Comparison of ENCODE assay signal across 8 mouse cellular contexts in the genomic region with DNA sequence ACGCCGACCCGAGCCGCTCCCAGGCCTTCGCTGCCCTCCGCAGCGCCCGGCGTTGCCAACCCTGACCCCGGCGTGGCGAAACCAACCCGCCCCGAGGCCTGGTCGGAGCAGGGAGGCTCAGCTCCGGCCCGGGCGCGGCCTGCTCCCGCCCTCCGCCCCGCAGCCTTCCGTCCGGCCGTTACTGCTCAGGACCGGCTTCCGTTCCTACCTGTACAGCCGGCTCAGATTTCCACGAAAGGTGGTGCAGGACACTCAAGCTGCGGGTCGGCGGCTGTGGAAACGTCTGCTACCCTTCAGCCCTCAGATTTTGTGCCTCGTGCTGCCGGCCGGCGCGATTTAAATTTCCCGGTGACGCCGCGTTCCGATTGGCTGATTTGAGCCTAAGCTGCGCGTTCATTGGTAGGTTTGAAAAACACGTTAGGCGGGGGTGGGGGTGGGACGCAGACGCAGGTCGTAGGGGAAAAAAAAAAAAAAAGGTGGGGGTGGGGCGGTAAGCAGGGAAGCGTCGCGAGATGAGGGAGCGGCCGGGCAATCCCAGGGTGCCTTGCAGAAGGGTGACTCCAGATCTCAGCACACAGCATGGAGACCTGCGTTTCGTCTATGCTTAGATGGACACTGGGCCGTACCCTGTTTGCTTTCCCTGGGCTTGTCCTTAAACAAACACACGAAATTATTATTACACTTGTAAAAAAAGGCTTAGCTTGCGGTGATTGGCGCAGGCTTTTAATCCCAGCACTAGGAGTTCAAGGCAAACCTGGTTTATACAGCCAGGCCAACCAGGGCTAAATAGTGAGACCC. TPM values are rescaled to one million over a fixed set of nuclear protein-coding genes. Genes with fewer than 3 reads are reported as not detected.
A peak's percentile ranks its signal among the peaks of the same experiment; 100 is the strongest.
DNase-seq lines count a peak whose midpoint lies in the region; ATAC-seq and TF ChIP-seq lines count a peak whose summit lies in the region.

Kpna2 (minus strand) TSS at position 391 of the 798 bp plus-strand sequence.

- H3K27ac ChIP-seq in bone marrow, adult 2 months (ENCODE audit: control insufficient read depth, insufficient read depth, low read depth, low read length, poor library complexity) = peak within 1 kb of the TSS; percentile 84
- H3K27ac ChIP-seq in embryonic facial prominence, embryonic 15.5 days (replicated peaks) = peak within 1 kb of the TSS; percentile 74
- peak within 1 kb of the TSS; percentile 79 for H3K27ac ChIP-seq in kidney, embryonic 14.5 days (ENCODE audit: low read depth, low read length)
- peak within 1 kb of the TSS; percentile 85 for H3K27ac ChIP-seq in limb, embryonic 15.5 days

- TF ChIP-seq POLR2A in bone marrow, adult 2 months (IDR thresholded peaks at IDR 0.05; ENCODE audit: borderline replicate concordance, control insufficient read depth, low read depth, low read length) = peak; percentile 73

- peaks cover 2% of the 10 kb centered on the region; the same call in 1 of the 2 replicates for H3K4me1 ChIP-seq in bone marrow, adult 2 months (ENCODE audit: control insufficient read depth, insufficient read depth, low read length)
- 0 out of 2 replicates have a peak, but pooled peaks cover 8% of the 10 kb centered on the region for H3K4me1 ChIP-seq in embryonic facial prominence, embryonic 15.5 days
- H3K4me1 ChIP-seq in kidney, embryonic 14.5 days (ENCODE audit: control insufficient read depth, insufficient read depth, low read length) = peaks cover 4% of the 10 kb centered on the region; the same call in 1 of the 2 replicates
- H3K4me1 ChIP-seq in limb, embryonic 15.5 days = peaks cover 2% of the 10 kb centered on the region; the same call in 1 of the 2 replicates

- H3K27me3 ChIP-seq in embryonic facial prominence, embryonic 15.5 days = no peaks in the 10 kb centered on the region
- H3K27me3 ChIP-seq in kidney, embryonic 14.5 days (ENCODE audit: control insufficient read depth, insufficient read depth, low read length) = no peaks in the 10 kb centered on the region
- no peaks in the 10 kb centered on the region for H3K27me3 ChIP-seq in limb, embryonic 15.5 days

- H3K9ac ChIP-seq in embryonic facial prominence, embryonic 15.5 days = peak within 1 kb of the TSS; percentile 59
- H3K9ac ChIP-seq in kidney, embryonic 14.5 days (ENCODE audit: low read depth, low read length) = peak within 1 kb of the TSS; percentile 96
- H3K9ac ChIP-seq in limb, embryonic 15.5 days = peak within 1 kb of the TSS; percentile 65

- no peaks in the 10 kb centered on the region for H3K9me3 ChIP-seq in embryonic facial prominence, embryonic 15.5 days (replicated peaks)
- H3K9me3 ChIP-seq in kidney, embryonic 14.5 days (ENCODE audit: control insufficient read depth, low read length) = no peaks in the 10 kb centered on the region
- H3K9me3 ChIP-seq in limb, embryonic 15.5 days = no peaks in the 10 kb centered on the region

- TF ChIP-seq CTCF in bone marrow, adult 2 months (IDR thresholded peaks at IDR 0.05; ENCODE audit: control insufficient read depth, insufficient read depth, low read length) = no peak

- H3K36me3 ChIP-seq in embryonic facial prominence, embryonic 15.5 days = peaks cover 20% of the 10 kb centered on the region
- peaks cover 30% of the 10 kb centered on the region for H3K36me3 ChIP-seq in kidney, embryonic 14.5 days (ENCODE audit: control insufficient read depth, insufficient read depth, low read length)
- peaks cover 21% of the 10 kb centered on the region for H3K36me3 ChIP-seq in limb, embryonic 15.5 days

- DNase-seq in 416B (ENCODE audit: low read depth) = peak; percentile 98
- peak; percentile 89 for DNase-seq in heart, adult 9 months (ENCODE audit: low spot score in 2 of 2)
- peak; percentile 61 to 80 for DNase-seq in monocyte, adult 2 months (ENCODE audit: low read depth in 1 of 2, low spot score in 2 of 2)
- peak; percentile 88 to 89 for DNase-seq in spleen, postnatal 36 days (ENCODE audit: low spot score in 2 of 2)

- under 1% methylated on average over 60 of the region's 62 CpGs for WGBS in bone marrow, adult 2 months
- under 1% methylated on average over 61 of the region's 62 CpGs for WGBS in embryonic facial prominence, embryonic 15.5 days
- WGBS in kidney, embryonic 14.5 days = under 1% methylated on average over 58 of the region's 62 CpGs
- under 1% methylated on average over 60 of the region's 62 CpGs for WGBS in limb, embryonic 15.5 days

- ATAC-seq in embryonic facial prominence, embryonic 15.5 days (ENCODE audit: insufficient number of reproducible peaks, low FRiP score, low TSS enrichment, low read depth) = peak; percentile 92
- peak; percentile 94 for ATAC-seq in kidney, embryonic 14.5 days (ENCODE audit: low FRiP score, low TSS enrichment)
- peak; percentile 92 for ATAC-seq in limb, embryonic 15.5 days (ENCODE audit: insufficient number of reproducible peaks, low FRiP score, low TSS enrichment, low read depth)

- H3K4me3 ChIP-seq in bone marrow, adult 2 months (replicated peaks; ENCODE audit: control insufficient read depth, low read depth, low read length) = peak within 1 kb of the TSS; percentile 86
- peak within 1 kb of the TSS; percentile 90 for H3K4me3 ChIP-seq in embryonic facial prominence, embryonic 15.5 days (replicated peaks)
- peak within 1 kb of the TSS; percentile 91 for H3K4me3 ChIP-seq in kidney, embryonic 14.5 days (ENCODE audit: low read length)
- peak within 1 kb of the TSS; percentile 96 for H3K4me3 ChIP-seq in limb, embryonic 15.5 days

- H3K4me2 ChIP-seq in embryonic facial prominence, embryonic 15.5 days (replicated peaks) = peak within 1 kb of the TSS; percentile 57
- H3K4me2 ChIP-seq in kidney, embryonic 14.5 days (replicated peaks; ENCODE audit: low read depth, low read length) = peak within 1 kb of the TSS; percentile 56
- peak within 1 kb of the TSS; percentile 74 for H3K4me2 ChIP-seq in limb, embryonic 15.5 days

RNA-seq across cellular contexts. Expression of gene Kpna2, which starts in this region (rescaled TPM):
- 46.9 and 70.5 TPM in 2 replicates for polyA plus RNA-seq in bone marrow, adult 2 months (2011; ENCODE audit: insufficient read depth, insufficient read length, low replicate concordance, missing spikeins)
- 244 and 280 TPM in 2 replicates for polyA plus RNA-seq in embryonic facial prominence, embryonic 15.5 days (2015; fragmentation: Nextera tagmentation; extraction: Ambion mirVana)
- polyA plus RNA-seq in kidney, embryonic 14.5 days (2014; fragmentation: Nextera tagmentation; extraction: Ambion mirVana) = 403 and 460 TPM in 2 replicates
- polyA plus RNA-seq in limb, embryonic 15.5 days (2015; fragmentation: Nextera tagmentation; extraction: Ambion mirVana) = 277 and 281 TPM in 2 replicates

Comparison
In these comparisons a context has a peak if more than half of its experiments do, and no peak if none do; other contexts are left out.
1. Peak in every context shown above with its lines: DNase-seq, ATAC-seq, H3K4me3 ChIP-seq and H3K27ac ChIP-seq.